Mouse (Mus musculus): ENCODE measurements around the gene Nmnat3. TPM values are rescaled to one million over a fixed set of nuclear protein-coding genes. Genes with fewer than 3 reads are reported as not detected.

Gene Nmnat3
- polyA plus RNA-seq, 1 experiment = 2.3 TPM

- 61% methylated on average over 5 of the region's 5 CpGs for WGBS
- Histone ChIP-seq H3K27me3 (ENCODE audit: control insufficient read depth, insufficient read depth, low read length) (no peaks in the 10 kb centered on the region), H3K27ac (ENCODE audit: insufficient read depth, low read length) (no peak overlapping the region), H3K4me3 (replicated peaks; ENCODE audit: insufficient read depth, low read depth, low read length) (no peak overlapping the region), H3K4me1 (ENCODE audit: control insufficient read depth, insufficient read depth, low read length) (no peaks in the 10 kb centered on the region)
- TF ChIP-seq POLR2A (IDR thresholded peaks at IDR 0.05; ENCODE audit: borderline replicate concordance, insufficient read depth, low read length) (no peak), CTCF (IDR thresholded peaks at IDR 0.05; ENCODE audit: borderline replicate concordance, insufficient read depth, low read depth, low read length) (no peak)
- no peak for DNase-seq
These were observed 14.5 kb upstream of the Nmnat3 start for GRCm38 (mm10) chr9:98272734-98273133.

GRCm38 (mm10) chr9:98275080-98275479 is 12.2 kb upstream of the Nmnat3 start:
- Histone ChIP-seq H3K27ac (ENCODE audit: insufficient read depth, low read length) (no peak overlapping the region), H3K27me3 (ENCODE audit: control insufficient read depth, insufficient read depth, low read length) (no peaks in the 10 kb centered on the region), H3K4me1 (ENCODE audit: control insufficient read depth, insufficient read depth, low read length) (no peaks in the 10 kb centered on the region), H3K4me3 (replicated peaks; ENCODE audit: insufficient read depth, low read depth, low read length) (no peak overlapping the region)
- DNase-seq = no peak
- WGBS = 56% methylated on average over 10 of the region's 10 CpGs
- TF ChIP-seq POLR2A (IDR thresholded peaks at IDR 0.05; ENCODE audit: borderline replicate concordance, insufficient read depth, low read length) = no peak
- no peak for TF ChIP-seq CTCF (IDR thresholded peaks at IDR 0.05; ENCODE audit: borderline replicate concordance, insufficient read depth, low read depth, low read length)

GRCm38 (mm10) chr9:98280162-98280561 is 7.1 kb upstream of the Nmnat3 start:
- Histone ChIP-seq H3K27me3 (ENCODE audit: control insufficient read depth, insufficient read depth, low read length) (no peaks in the 10 kb centered on the region), H3K4me1 (ENCODE audit: control insufficient read depth, insufficient read depth, low read length) (no peaks in the 10 kb centered on the region), H3K4me3 (replicated peaks; ENCODE audit: insufficient read depth, low read depth, low read length) (no peak overlapping the region), H3K27ac (ENCODE audit: insufficient read depth, low read length) (no peak overlapping the region)
- no peak for TF ChIP-seq CTCF (IDR thresholded peaks at IDR 0.05; ENCODE audit: borderline replicate concordance, insufficient read depth, low read depth, low read length)
- no peak for TF ChIP-seq POLR2A (IDR thresholded peaks at IDR 0.05; ENCODE audit: borderline replicate concordance, insufficient read depth, low read length)
- no peak for DNase-seq
- 89% methylated on average over 5 of the region's 5 CpGs for WGBS

GRCm38 (mm10) chr9:98285606-98286301 is 1.5 kb upstream of the Nmnat3 start:
- WGBS = 20% methylated on average over 9 of the region's 9 CpGs
- TF ChIP-seq POLR2A (IDR thresholded peaks at IDR 0.05; ENCODE audit: borderline replicate concordance, insufficient read depth, low read length) (no peak), CTCF (IDR thresholded peaks at IDR 0.05; ENCODE audit: borderline replicate concordance, insufficient read depth, low read depth, low read length) (no peak)
- H3K4me1 ChIP-seq (ENCODE audit: control insufficient read depth, insufficient read depth, low read length) = no peaks in the 10 kb centered on the region
- peak; percentile 11 to 20 for DNase-seq
- no peak overlapping the region for H3K27ac ChIP-seq (ENCODE audit: insufficient read depth, low read length)
- H3K4me3 ChIP-seq (replicated peaks; ENCODE audit: insufficient read depth, low read depth, low read length) = no peak overlapping the region
- H3K27me3 ChIP-seq (ENCODE audit: control insufficient read depth, insufficient read depth, low read length) = no peaks in the 10 kb centered on the region

GRCm38 (mm10) chr9:98289665-98290064 is 2.4 kb downstream of the Nmnat3 start:
- TF ChIP-seq POLR2A (IDR thresholded peaks at IDR 0.05; ENCODE audit: borderline replicate concordance, insufficient read depth, low read length) = no peak
- TF ChIP-seq CTCF (IDR thresholded peaks at IDR 0.05; ENCODE audit: borderline replicate concordance, insufficient read depth, low read depth, low read length) = no peak
- no peak overlapping the region for H3K4me3 ChIP-seq (replicated peaks; ENCODE audit: insufficient read depth, low read depth, low read length)
- no peak overlapping the region for H3K27ac ChIP-seq (ENCODE audit: insufficient read depth, low read length)
- no peaks in the 10 kb centered on the region for H3K4me1 ChIP-seq (ENCODE audit: control insufficient read depth, insufficient read depth, low read length)
- DNase-seq = no peak
- no peaks in the 10 kb centered on the region for H3K27me3 ChIP-seq (ENCODE audit: control insufficient read depth, insufficient read depth, low read length)

GRCm38 (mm10) chr9:98290591-98290990 is 3.4 kb downstream of the Nmnat3 start:
- 88% methylated on average over 1 of the region's 1 CpGs for WGBS
- H3K27ac ChIP-seq (ENCODE audit: insufficient read depth, low read length) = no peak overlapping the region

GRCm38 (mm10) chr9:98296383-98297201 is 9.4 kb downstream of the Nmnat3 start:
- no peaks in the 10 kb centered on the region for H3K27me3 ChIP-seq (ENCODE audit: control insufficient read depth, insufficient read depth, low read length)
- 2% methylated on average over 56 of the region's 56 CpGs for WGBS
- DNase-seq = peak; percentile 74 to 75
- peaks cover 4% of the 10 kb centered on the region; the same call in 1 of the 2 replicates for H3K4me1 ChIP-seq (ENCODE audit: control insufficient read depth, insufficient read depth, low read length)
- TF ChIP-seq CTCF (IDR thresholded peaks at IDR 0.05; ENCODE audit: borderline replicate concordance, insufficient read depth, low read depth, low read length) (no peak), POLR2A (IDR thresholded peaks at IDR 0.05; ENCODE audit: borderline replicate concordance, insufficient read depth, low read length) (no peak)
- H3K27ac ChIP-seq (ENCODE audit: insufficient read depth, low read length) = no peak overlapping the region
- peak overlapping the region; percentile 68 for H3K4me3 ChIP-seq (replicated peaks; ENCODE audit: insufficient read depth, low read depth, low read length)

More at GRCm38 (mm10) chr9:98290591-98290990, 3.4 kb downstream of the Nmnat3 start:
- Histone ChIP-seq H3K27me3 (ENCODE audit: control insufficient read depth, insufficient read depth, low read length) (no peaks in the 10 kb centered on the region), H3K4me1 (ENCODE audit: control insufficient read depth, insufficient read depth, low read length) (no peaks in the 10 kb centered on the region), H3K4me3 (replicated peaks; ENCODE audit: insufficient read depth, low read depth, low read length) (no peak overlapping the region)
- no peak for DNase-seq
- TF ChIP-seq POLR2A (IDR thresholded peaks at IDR 0.05; ENCODE audit: borderline replicate concordance, insufficient read depth, low read length) (no peak), CTCF (IDR thresholded peaks at IDR 0.05; ENCODE audit: borderline replicate concordance, insufficient read depth, low read depth, low read length) (no peak)

All from cerebellum, adult 2 months (tissue).